In the genomic region with DNA sequence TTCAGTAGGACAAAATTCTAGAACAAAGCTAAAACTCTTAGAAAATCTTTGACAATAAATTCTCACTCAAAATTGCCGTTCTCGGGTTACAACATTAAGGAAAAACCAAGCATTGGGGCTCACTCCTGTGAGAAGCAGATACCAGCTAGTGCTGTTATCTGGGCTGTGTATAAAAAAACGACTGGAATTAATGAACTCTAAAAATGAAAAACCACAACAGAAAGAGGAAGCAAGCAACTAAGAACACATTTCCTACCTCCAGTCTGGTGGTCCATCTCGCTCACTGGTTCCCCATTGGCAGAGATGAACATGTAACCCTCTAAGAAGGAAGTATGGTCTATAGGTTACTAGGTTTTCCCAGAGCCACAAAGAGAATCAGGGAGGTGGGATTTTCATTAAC, we compare ENCODE assay signal across 15 mouse cellular contexts.
"Had no signal": no experiment of that assay in that cellular context is flagged by ENCODE, and none has a peak within 500 bp of the region (broad histone marks: within the 10 kb centered on the region; RNA-seq: fewer than 3 reads in every experiment).

No protein-coding gene starts in this region.

- DNase-seq: kidney, adult 18-20 months; kidney, adult 9 months; kidney, postnatal 14 days; kidney, postnatal 4 days; layer of hippocampus, adult 9-11 months; liver; lung, adult 18-20 months; lung, postnatal 10 days; lung, postnatal 36 days; retina, postnatal 1 day; right cerebral cortex, postnatal 25 days; spleen, adult 18-20 months; thymus, postnatal 25 days had no signal

- ATAC-seq: liver, embryonic 12.5 days; midbrain, embryonic 15.5 days had no signal
